Mouse (Mus musculus): ENCODE results near the gene Trabd2b. TPM values are rescaled to one million over a fixed set of nuclear protein-coding genes. Genes with fewer than 3 reads are reported as not detected.

Gene Trabd2b
- 0.61 and 1.5 TPM in 2 replicates for polyA plus RNA-seq (2012; rRNA removed)

DNA sequence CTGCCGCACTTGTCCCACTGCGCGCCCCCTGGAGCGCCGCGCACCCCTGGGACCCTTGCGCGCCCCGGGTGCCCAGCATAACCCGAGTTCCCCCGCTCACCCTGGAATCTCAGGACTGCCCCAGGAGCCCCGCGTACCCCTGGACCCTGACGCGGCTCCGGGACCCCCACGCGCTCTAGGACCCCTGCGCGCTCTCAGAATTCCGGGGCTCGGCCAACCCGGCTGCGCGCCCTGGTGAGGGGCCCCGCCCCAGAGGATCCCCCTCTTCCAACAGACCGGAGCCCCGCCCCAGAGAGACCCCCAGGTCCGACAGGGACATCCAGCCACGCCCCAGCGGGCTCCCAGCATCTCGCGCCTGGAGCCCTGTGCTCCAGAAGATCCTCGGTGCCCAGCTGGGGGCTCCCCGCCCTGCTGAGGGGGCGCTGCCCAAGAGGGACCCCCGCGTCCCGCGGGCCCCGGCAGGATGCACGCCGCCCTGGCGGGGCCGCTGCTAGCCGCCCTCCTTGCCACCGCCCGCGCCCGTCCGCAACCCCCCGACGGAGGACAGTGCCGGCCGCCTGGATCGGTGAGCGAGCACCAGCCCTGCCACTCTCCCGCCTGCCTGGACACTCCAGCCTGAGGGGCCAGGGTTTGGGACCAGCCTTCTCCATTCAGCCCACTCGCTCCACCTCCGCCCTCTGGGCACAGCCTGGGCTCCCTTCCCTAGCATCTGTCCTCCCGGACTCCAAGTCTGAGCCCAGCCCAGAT, at the start of gene Trabd2b:
TSS of gene Trabd2b (plus strand) at position 370 of the 747 bp plus-strand sequence.
- no peak for DNase-seq (ENCODE audit: low read depth)
- no peak for TF ChIP-seq POLR2A (IDR thresholded peaks at IDR 0.05; ENCODE audit: borderline replicate concordance, extremely low read depth, insufficient read depth, insufficient read length, poor library complexity, severe bottlenecking)
- TF ChIP-seq CTCF (IDR thresholded peaks at IDR 0.05; ENCODE audit: borderline replicate concordance, extremely low read depth, insufficient read depth, insufficient read length), result no peak

- TF ChIP-seq POLR2A (IDR thresholded peaks at IDR 0.05; ENCODE audit: borderline replicate concordance, extremely low read depth, insufficient read depth, insufficient read length, poor library complexity, severe bottlenecking) (no peak), CTCF (IDR thresholded peaks at IDR 0.05; ENCODE audit: borderline replicate concordance, extremely low read depth, insufficient read depth, insufficient read length) (no peak)
- DNase-seq (ENCODE audit: low read depth), result no peak
Measured at GRCm38 (mm10) chr4:114357420-114357819, 49.1 kb upstream of the Trabd2b start.

GRCm38 (mm10) chr4:114358874-114359273, 47.6 kb upstream of the Trabd2b start:
- no peak for DNase-seq (ENCODE audit: low read depth)
- TF ChIP-seq POLR2A (IDR thresholded peaks at IDR 0.05; ENCODE audit: borderline replicate concordance, extremely low read depth, insufficient read depth, insufficient read length, poor library complexity, severe bottlenecking), result no peak
- TF ChIP-seq CTCF (IDR thresholded peaks at IDR 0.05; ENCODE audit: borderline replicate concordance, extremely low read depth, insufficient read depth, insufficient read length), result no peak

DNA sequence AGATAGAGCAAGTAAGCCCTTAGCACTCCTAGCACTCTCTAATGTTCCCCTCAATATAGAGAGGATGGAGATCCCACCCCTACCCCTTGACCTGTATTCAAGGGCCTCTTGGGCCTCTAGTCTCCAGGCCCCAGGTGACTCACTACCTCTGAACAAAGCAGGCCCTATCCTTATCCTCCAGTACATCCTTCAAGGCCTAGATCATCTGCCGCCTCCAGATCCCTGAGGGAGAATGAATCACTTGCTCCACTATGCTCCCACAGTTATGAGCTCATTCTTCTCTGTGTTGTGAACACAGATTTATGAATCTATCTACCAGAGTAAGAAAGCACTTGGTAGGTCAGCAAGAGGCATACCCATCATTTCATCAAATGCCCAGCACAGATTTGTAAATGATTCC, 46.7 kb upstream of the Trabd2b start:
- no peak for DNase-seq (ENCODE audit: low read depth)
- TF ChIP-seq POLR2A (IDR thresholded peaks at IDR 0.05; ENCODE audit: borderline replicate concordance, extremely low read depth, insufficient read depth, insufficient read length, poor library complexity, severe bottlenecking), result no peak
- TF ChIP-seq CTCF (IDR thresholded peaks at IDR 0.05; ENCODE audit: borderline replicate concordance, extremely low read depth, insufficient read depth, insufficient read length), result no peak

GRCm38 (mm10) chr4:114361336-114361735, 45.2 kb upstream of the Trabd2b start:
- DNase-seq (ENCODE audit: low read depth), result no peak
- TF ChIP-seq CTCF (IDR thresholded peaks at IDR 0.05; ENCODE audit: borderline replicate concordance, extremely low read depth, insufficient read depth, insufficient read length) (no peak), POLR2A (IDR thresholded peaks at IDR 0.05; ENCODE audit: borderline replicate concordance, extremely low read depth, insufficient read depth, insufficient read length, poor library complexity, severe bottlenecking) (no peak)

GRCm38 (mm10) chr4:114365000-114365399, 41.5 kb upstream of the Trabd2b start:
- TF ChIP-seq POLR2A (IDR thresholded peaks at IDR 0.05; ENCODE audit: borderline replicate concordance, extremely low read depth, insufficient read depth, insufficient read length, poor library complexity, severe bottlenecking), result no peak
- TF ChIP-seq CTCF (IDR thresholded peaks at IDR 0.05; ENCODE audit: borderline replicate concordance, extremely low read depth, insufficient read depth, insufficient read length), result no peak
- DNase-seq (ENCODE audit: low read depth), result no peak

GRCm38 (mm10) chr4:114365595-114365994, 40.9 kb upstream of the Trabd2b start:
- no peak for DNase-seq (ENCODE audit: low read depth)
- TF ChIP-seq POLR2A (IDR thresholded peaks at IDR 0.05; ENCODE audit: borderline replicate concordance, extremely low read depth, insufficient read depth, insufficient read length, poor library complexity, severe bottlenecking), result no peak
- TF ChIP-seq CTCF (IDR thresholded peaks at IDR 0.05; ENCODE audit: borderline replicate concordance, extremely low read depth, insufficient read depth, insufficient read length), result no peak

GRCm38 (mm10) chr4:114367005-114367404, 39.5 kb upstream of the Trabd2b start:
- TF ChIP-seq POLR2A (IDR thresholded peaks at IDR 0.05; ENCODE audit: borderline replicate concordance, extremely low read depth, insufficient read depth, insufficient read length, poor library complexity, severe bottlenecking) (no peak), CTCF (IDR thresholded peaks at IDR 0.05; ENCODE audit: borderline replicate concordance, extremely low read depth, insufficient read depth, insufficient read length) (no peak)
- DNase-seq (ENCODE audit: low read depth), result no peak

DNA sequence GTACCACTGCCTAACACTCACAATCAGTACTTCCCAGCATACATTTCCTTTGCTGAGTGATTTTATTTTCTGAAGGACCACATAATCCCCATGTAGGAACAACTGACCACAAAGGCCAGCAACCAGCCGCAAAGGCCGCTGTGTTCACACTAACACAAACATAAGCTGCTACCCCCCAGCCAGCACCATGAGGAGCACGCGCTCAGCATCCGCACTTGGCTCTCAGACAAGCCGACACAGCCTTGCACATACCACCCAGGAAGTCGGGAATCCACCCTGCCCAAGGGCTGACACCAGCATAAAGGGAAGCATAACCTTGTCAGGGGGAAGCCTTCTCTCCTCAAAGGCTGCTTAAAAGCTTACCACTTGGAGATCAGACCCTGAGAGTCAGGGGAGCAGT, 38.7 kb upstream of the Trabd2b start:
- TF ChIP-seq CTCF (IDR thresholded peaks at IDR 0.05; ENCODE audit: borderline replicate concordance, extremely low read depth, insufficient read depth, insufficient read length) (no peak), POLR2A (IDR thresholded peaks at IDR 0.05; ENCODE audit: borderline replicate concordance, extremely low read depth, insufficient read depth, insufficient read length, poor library complexity, severe bottlenecking) (no peak)
- DNase-seq (ENCODE audit: low read depth), result peak; percentile 34

DNA sequence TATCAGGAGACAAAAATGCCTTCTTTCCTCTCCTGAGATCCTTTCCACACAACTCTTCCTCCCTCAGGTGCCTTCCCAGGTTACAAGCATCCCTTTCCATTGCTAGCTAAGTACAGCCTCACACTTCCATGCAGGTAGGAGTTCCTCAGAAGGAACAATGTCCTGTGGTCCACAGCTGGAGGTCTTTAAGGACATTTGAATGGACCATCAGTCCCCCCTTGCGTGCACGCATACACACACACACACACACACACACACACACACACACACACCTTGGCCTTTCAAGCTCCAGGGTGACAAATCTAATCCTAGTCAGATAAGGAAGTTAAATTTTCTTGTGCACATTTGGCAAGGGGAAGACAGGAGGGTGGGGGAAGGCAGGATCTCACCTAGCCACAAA, 36.9 kb upstream of the Trabd2b start:
- TF ChIP-seq POLR2A (IDR thresholded peaks at IDR 0.05; ENCODE audit: borderline replicate concordance, extremely low read depth, insufficient read depth, insufficient read length, poor library complexity, severe bottlenecking) (no peak), CTCF (IDR thresholded peaks at IDR 0.05; ENCODE audit: borderline replicate concordance, extremely low read depth, insufficient read depth, insufficient read length) (no peak)
- no peak for DNase-seq (ENCODE audit: low read depth)

DNA sequence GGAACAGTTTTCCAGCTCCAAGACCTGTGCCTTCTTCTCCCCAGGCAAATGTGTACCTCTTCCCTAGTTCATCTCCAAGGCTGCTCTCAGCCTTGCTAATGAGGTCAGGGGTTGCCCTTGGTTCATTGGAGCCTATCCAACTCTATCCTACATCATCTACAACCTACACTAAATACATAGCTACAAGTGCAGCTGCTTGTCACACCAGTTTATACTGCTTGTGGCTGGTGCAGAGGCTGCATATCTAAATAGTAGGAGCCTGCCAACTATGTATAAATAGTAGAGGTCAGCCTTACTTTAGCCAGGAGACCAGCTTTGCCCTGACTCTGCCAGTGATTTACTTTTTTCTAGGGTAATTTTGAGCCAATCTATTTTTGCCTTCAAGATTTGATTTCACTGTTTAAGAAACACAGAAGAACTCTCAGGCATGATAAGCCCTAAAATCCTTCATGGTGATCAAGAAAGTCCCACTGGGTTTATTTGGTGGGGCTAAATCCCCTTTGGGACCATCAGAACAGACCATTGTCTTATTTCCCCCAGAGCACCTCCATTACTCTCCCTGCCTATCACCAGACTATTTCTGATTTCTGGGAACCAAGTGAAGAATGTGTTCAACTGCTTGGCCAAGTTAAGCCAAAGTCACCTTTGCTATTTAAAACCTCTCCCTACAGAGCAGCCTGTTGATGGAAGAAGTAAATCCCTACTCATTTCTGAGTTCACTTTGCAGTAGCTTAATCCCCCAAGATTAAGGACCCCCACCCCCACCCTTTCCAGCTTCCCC, 35.4 kb upstream of the Trabd2b start:
- DNase-seq (ENCODE audit: low read depth), result no peak
- TF ChIP-seq POLR2A (IDR thresholded peaks at IDR 0.05; ENCODE audit: borderline replicate concordance, extremely low read depth, insufficient read depth, insufficient read length, poor library complexity, severe bottlenecking) (no peak), CTCF (IDR thresholded peaks at IDR 0.05; ENCODE audit: borderline replicate concordance, extremely low read depth, insufficient read depth, insufficient read length) (no peak)
